Mouse (Mus musculus) heart, embryonic 15.5 days (tissue): ENCODE data around the gene Elob. TPM values are rescaled to one million over a fixed set of nuclear protein-coding genes. Genes with fewer than 3 reads are reported as not detected.

Experiments used
- ATAC-seq: fragments of 200-750 bp; cut with Nextera tagmentation; replicated peaks from 2 replicates; pipeline ENCODE4 v1.8.0; 2017; ENCODE audit warnings: low read depth, moderate TSS enrichment; ENCODE audit not compliant: insufficient number of reproducible peaks, insufficient read depth, low FRiP score
- H3K27ac ChIP-seq: fragments of 300-500 bp; sonication (generic); 2 replicates; pipeline ENCODE4 v1.5.1; 2015; ENCODE audit warnings: mild to moderate bottlenecking, inconsistent platforms
- H3K27me3 ChIP-seq: fragments of 300-500 bp; sonication (generic); 2 replicates; pipeline ENCODE4 v1.6.1; 2015; ENCODE audit warnings: inconsistent platforms
- H3K36me3 ChIP-seq: fragments of 300-500 bp; sonication (generic); 2 replicates; pipeline ENCODE4 v1.6.1; 2015; ENCODE audit warnings: mild to moderate bottlenecking, inconsistent platforms
- H3K4me1 ChIP-seq: fragments of 300-500 bp; sonication (generic); replicated peaks from 2 replicates; pipeline ENCODE4 v1.6.1; 2015; ENCODE audit warnings: inconsistent platforms
- H3K4me2 ChIP-seq: fragments of 300-500 bp; sonication (generic); 2 replicates; pipeline ENCODE4 v1.6.1; 2015; ENCODE audit warnings: inconsistent platforms, mild to moderate bottlenecking, moderate library complexity
- H3K4me3 ChIP-seq: fragments of 300-500 bp; sonication (generic); 2 replicates; pipeline ENCODE4 v1.5.1; 2015; ENCODE audit warnings: mild to moderate bottlenecking, inconsistent platforms
- H3K9ac ChIP-seq: fragments of 300-500 bp; sonication (generic); 2 replicates; pipeline ENCODE4 v1.6.1; 2015; ENCODE audit warnings: mild to moderate bottlenecking, inconsistent platforms
- H3K9me3 ChIP-seq: fragments of 300-500 bp; sonication (generic); replicated peaks from 2 replicates; pipeline ENCODE4 v1.6.1; 2016; ENCODE audit warnings: inconsistent platforms
- WGBS: fragments of 180-500 bp; shearing (Covaris S2); methylation state at CpG from one replicate; pipeline ENCODE4 v1.1.7; 2015; ENCODE audit warnings: mixed read lengths; 5-methylcytosine and 5-hydroxymethylcytosine counted together
- microRNA-seq: library from miRNA; unstranded; fragments of <30 nt; microRNA quantifications from one replicate; pipeline ENCODE4, GENCODE M21; 2016
- polyA plus RNA-seq: library from polyadenylated mRNA; unstranded; fragments of >200 nt; fragmentation: Nextera tagmentation; extraction: Ambion mirVana; gene quantifications from 2 replicates; pipeline ENCODE4 v1.2.1, GENCODE M21; 2015

Elob gene
- polyA plus RNA-seq, 1 experiment from 2014 or later, result 921 TPM

DNA sequence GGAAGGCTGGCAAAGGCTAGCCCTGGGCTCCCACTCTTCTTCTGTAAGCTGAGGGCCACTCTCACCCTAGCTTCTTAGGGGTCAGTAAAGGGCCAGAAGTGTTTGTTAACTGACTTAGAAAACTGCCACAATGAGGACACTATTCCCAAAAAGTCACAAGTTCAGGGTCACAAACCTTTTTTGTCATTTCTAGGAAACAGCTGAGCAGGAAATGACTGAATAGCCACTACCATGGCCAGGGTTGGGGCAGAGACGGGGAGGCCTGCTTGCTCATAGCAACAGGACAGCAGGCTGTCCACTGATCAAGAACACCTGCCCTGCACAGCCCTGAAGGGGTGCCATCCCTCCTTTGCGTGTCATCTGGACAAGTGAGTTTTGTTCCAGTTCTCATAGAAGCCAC lies 51.8 kb downstream of the Elob start:
- 68% methylated on average over 2 of the region's 2 CpGs for WGBS
- no peaks in the 10 kb centered on the region for H3K9me3 ChIP-seq
- H3K4me2 ChIP-seq, result no peak overlapping the region
- no peaks in the 10 kb centered on the region for H3K4me1 ChIP-seq
- no peaks in the 10 kb centered on the region for H3K27me3 ChIP-seq
- H3K9ac ChIP-seq, result no peak overlapping the region
- no peak overlapping the region for H3K27ac ChIP-seq
- no peaks in the 10 kb centered on the region for H3K36me3 ChIP-seq
- no peak for ATAC-seq
- no peak overlapping the region for H3K4me3 ChIP-seq

DNA sequence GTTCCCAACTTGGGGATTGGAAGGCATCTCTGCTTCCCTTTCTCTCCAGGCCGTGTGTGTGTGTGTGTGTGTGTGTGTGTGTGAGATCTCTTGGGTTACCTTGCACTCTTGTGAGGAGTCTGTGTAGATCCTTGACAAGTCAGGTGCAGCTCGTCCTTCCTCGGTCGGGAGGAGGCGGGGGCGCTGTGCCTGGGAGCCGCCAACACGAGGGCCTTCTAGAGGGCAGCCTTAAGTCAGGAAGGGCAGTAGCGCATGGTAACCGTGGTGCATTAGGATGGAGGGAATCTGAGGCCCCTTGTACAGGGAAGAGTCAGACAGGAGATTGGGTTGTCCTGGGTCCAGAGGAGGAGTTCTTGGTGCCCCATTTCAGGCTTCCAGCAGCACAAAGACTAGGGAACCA lies 52.7 kb downstream of the Elob start:
- Histone ChIP-seq H3K4me2 (no peak overlapping the region), H3K9ac (no peak overlapping the region), H3K36me3 (no peaks in the 10 kb centered on the region), H3K4me3 (no peak overlapping the region), H3K27ac (no peak overlapping the region), H3K9me3 (no peaks in the 10 kb centered on the region), H3K27me3 (no peaks in the 10 kb centered on the region), H3K4me1 (0 out of 2 replicates have a peak, but pooled peaks cover 3% of the 10 kb centered on the region)
- ATAC-seq, result no peak
- WGBS, result 74% methylated on average over 10 of the region's 10 CpGs

Small RNA genes lying within 50 kb of the gene (microRNA-seq; reads per million reads assigned to microRNA genes)
- 1.5 reads per million for gene Mir5125

Other genes starting within 250 kb of the Elob start
- 6.7 and 8.3 TPM in 2 replicates for gene Zfp13, start 229.6 kb downstream of the Elob start, polyA plus RNA-seq
- 0.06 TPM in 1 of 2 replicates, not detected in the other for gene Zscan10, start 228.3 kb downstream of the Elob start, polyA plus RNA-seq
- 0.38 and 0.48 TPM in 2 replicates for gene Mmp25, start 183.9 kb downstream of the Elob start, polyA plus RNA-seq
- 0.35 and 0.39 TPM in 2 replicates for gene Bicdl2, start 168.6 kb downstream of the Elob start, polyA plus RNA-seq
- gene Hcfc1r1, start 155.5 kb downstream of the Elob start, polyA plus RNA-seq, result 226 and 282 TPM in 2 replicates
- gene Thoc6, start 155.3 kb downstream of the Elob start, polyA plus RNA-seq, result 29.4 and 36.8 TPM in 2 replicates
- gene Tnfrsf12a, start 151.7 kb downstream of the Elob start, polyA plus RNA-seq, result 107 and 116 TPM in 2 replicates
- gene Cldn6, start 149.9 kb downstream of the Elob start, polyA plus RNA-seq, result 4.5 and 12.9 TPM in 2 replicates
- gene Cldn9, start 145.1 kb downstream of the Elob start, polyA plus RNA-seq, result 0.09 and 0.68 TPM in 2 replicates
- not detected in 2 replicates for gene 1520401A03Rik, start 106.4 kb downstream of the Elob start, polyA plus RNA-seq
- gene Pkmyt1, start 102.8 kb downstream of the Elob start, polyA plus RNA-seq, result 22.4 and 37.6 TPM in 2 replicates
- 13.5 and 18.7 TPM in 2 replicates for gene Paqr4, start 88.3 kb downstream of the Elob start, polyA plus RNA-seq
- 0.28 and 3.3 TPM in 2 replicates for gene Kremen2, start 83.3 kb downstream of the Elob start, polyA plus RNA-seq
- gene Flywch1, start 57.5 kb downstream of the Elob start, polyA plus RNA-seq, result 36.5 and 47.5 TPM in 2 replicates
- gene Flywch2, start 43.1 kb downstream of the Elob start, polyA plus RNA-seq, result 4.8 and 9.1 TPM in 2 replicates
- gene Srrm2, start 38.6 kb downstream of the Elob start, polyA plus RNA-seq, result 315 and 320 TPM in 2 replicates
- 0.13 TPM in 1 of 2 replicates, not detected in the other for gene Prss33, start 6.9 kb upstream of the Elob start, polyA plus RNA-seq
- not detected in 2 replicates for gene Prss32, start 14.7 kb upstream of the Elob start, polyA plus RNA-seq
- 0.06 and 0.33 TPM in 2 replicates for gene Prss41, start 15.0 kb upstream of the Elob start, polyA plus RNA-seq
- gene Prss21, start 38.9 kb upstream of the Elob start, polyA plus RNA-seq, result not detected in 2 replicates
- not detected in 2 replicates for gene Dcpp1, start 51.7 kb upstream of the Elob start, polyA plus RNA-seq
- not detected in 2 replicates for gene Dcpp2, start 51.7 kb upstream of the Elob start, polyA plus RNA-seq
- gene Dcpp3, start 88.3 kb upstream of the Elob start, polyA plus RNA-seq, result not detected in 2 replicates
- not detected in 2 replicates for gene Sbp, start 112.5 kb upstream of the Elob start, polyA plus RNA-seq
- gene Sbpl, start 126.1 kb upstream of the Elob start, polyA plus RNA-seq, result not detected in 2 replicates
- 0.34 TPM in 1 of 2 replicates, not detected in the other for gene Prss30, start 151.4 kb upstream of the Elob start, polyA plus RNA-seq
- 0.13 TPM in 1 of 2 replicates, not detected in the other for gene Prss22, start 169.0 kb upstream of the Elob start, polyA plus RNA-seq
- gene Prss27, start 209.0 kb upstream of the Elob start, polyA plus RNA-seq, result not detected in 2 replicates
- 31.3 and 37.6 TPM in 2 replicates for gene Kctd5, start 244.3 kb upstream of the Elob start, polyA plus RNA-seq